Mouse (Mus musculus): ENCODE results near the gene Ppp2r5c.

DNA sequence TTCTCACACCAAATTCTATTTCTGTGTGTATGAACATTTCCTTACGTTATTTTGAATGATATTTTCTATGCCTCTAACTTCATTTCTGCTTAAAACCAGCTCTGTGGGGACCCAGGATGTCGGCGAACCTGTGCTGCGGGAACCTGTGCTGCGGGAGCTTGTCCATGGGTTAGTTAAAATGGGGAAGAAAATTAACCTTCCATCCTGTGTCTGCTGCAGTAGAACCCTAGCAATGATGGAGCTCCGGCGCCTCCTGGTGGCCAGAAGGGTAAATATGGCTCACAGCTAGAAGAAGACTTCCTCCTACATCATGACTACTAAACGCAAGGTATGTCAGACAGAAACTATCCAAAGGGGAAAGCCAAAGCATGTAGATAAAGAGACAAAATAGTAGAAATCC, 48.6 kb upstream of the Ppp2r5c start:
- TF ChIP-seq CTCF (IDR thresholded peaks at IDR 0.05; ENCODE audit: extremely low read depth, insufficient read depth, insufficient read length, insufficient replicate concordance) (peak; percentile 81; the same call in 1 of the 2 replicates), POLR2A (IDR thresholded peaks at IDR 0.05; ENCODE audit: low read depth, low read length) (no peak)

Data from spleen, adult 2 months (tissue).